Comparison of ENCODE assay signal across 8 mouse cellular contexts in the genomic region with DNA sequence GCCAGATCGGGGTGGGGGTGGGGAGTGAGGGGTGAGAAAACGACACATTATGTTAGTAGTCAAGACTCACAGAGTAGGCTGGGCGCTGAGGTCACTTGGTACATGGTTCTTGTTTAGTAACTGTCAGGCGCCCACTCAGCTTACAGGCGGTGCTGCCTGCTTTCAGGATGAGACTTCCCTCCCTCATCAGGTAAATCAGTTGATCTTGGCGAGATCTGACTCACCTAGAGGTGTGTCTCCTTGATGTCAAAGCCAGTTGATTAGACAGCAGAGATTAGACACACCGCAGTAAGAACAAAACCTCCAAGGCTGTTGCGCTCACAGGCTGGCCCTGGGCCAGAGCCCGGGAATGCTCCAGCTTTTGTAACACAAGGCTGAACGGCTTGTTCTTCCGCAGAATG. TPM values are rescaled to one million over a fixed set of nuclear protein-coding genes. Genes with fewer than 3 reads are reported as not detected.
DNase-seq lines count a peak whose midpoint lies in the region; ATAC-seq and TF ChIP-seq lines count a peak whose summit lies in the region.

No protein-coding gene starts in this region.

- H3K27me3 ChIP-seq in forebrain, embryonic 15.5 days = no peaks in the 10 kb centered on the region

- no peak overlapping the region for H3K27ac ChIP-seq in forebrain, embryonic 15.5 days (replicated peaks)

- DNase-seq in kidney, adult 18-20 months = peak; percentile 33
- no peak for DNase-seq in kidney, adult 11 months
- DNase-seq in adipocyte (ENCODE audit: low spot score) = peak; percentile 61
- DNase-seq in heart, postnatal 36 days = peak; percentile 70 to 71
- peak; percentile 45 for DNase-seq in lung, adult 2 months
- peak; percentile 80 for DNase-seq in testis, postnatal 10 days (ENCODE audit: low spot score)
- DNase-seq in left cerebral cortex, adult 9 months (ENCODE audit: low spot score in 2 of 2) = no peak

- peak; percentile 72 for ATAC-seq in forebrain, embryonic 15.5 days (replicated peaks)

- peaks cover 8% of the 10 kb centered on the region for H3K4me1 ChIP-seq in forebrain, embryonic 15.5 days
- H3K4me1 ChIP-seq in lung, adult 2 months (ENCODE audit: control insufficient read depth, insufficient read depth, low read length) = peaks cover 2% of the 10 kb centered on the region; the same call in 1 of the 2 replicates

- intact Hi-C loops in heart, postnatal 36 days (cut with DNase I) = no loop called here

- no peaks in the 10 kb centered on the region for H3K36me3 ChIP-seq in forebrain, embryonic 15.5 days

- peak overlapping the region; percentile 17; the same call in 1 of the 2 replicates for H3K4me2 ChIP-seq in forebrain, embryonic 15.5 days (replicated peaks)

- H3K9me3 ChIP-seq in forebrain, embryonic 15.5 days = no peaks in the 10 kb centered on the region

- H3K9ac ChIP-seq in forebrain, embryonic 15.5 days (replicated peaks) = no peak overlapping the region

- no peak overlapping the region for H3K4me3 ChIP-seq in forebrain, embryonic 15.5 days
- H3K4me3 ChIP-seq in lung, adult 2 months (replicated peaks; ENCODE audit: extremely low read depth, low read depth, low read length) = no peak overlapping the region

- TF ChIP-seq CTCF in lung, adult 2 months (IDR thresholded peaks at IDR 0.05; ENCODE audit: insufficient read depth, low read length) = no peak

- WGBS in forebrain, embryonic 15.5 days = 25% methylated on average over 11 of the region's 11 CpGs
- WGBS in lung, adult 2 months = 34% methylated on average over 11 of the region's 11 CpGs

- TF ChIP-seq POLR2A in lung, adult 2 months (IDR thresholded peaks at IDR 0.05; ENCODE audit: borderline replicate concordance, extremely low read depth, low read depth, low read length) = no peak

RNA-seq across cellular contexts. Expression of gene Ifrd1, which starts 4.5 kb away (rescaled TPM):
- 165 and 181 TPM in 2 replicates for polyA plus RNA-seq in forebrain, embryonic 15.5 days (2015; fragmentation: Nextera tagmentation; extraction: Ambion mirVana)
- 10 to 100 TPM; 87.2 to 89.6 TPM for total RNA-seq in heart, postnatal 36 days (2021)
- 25.9 and 36.2 TPM in 2 replicates for polyA plus RNA-seq in lung, adult 2 months (2012; rRNA removed)

RNA-seq across cellular contexts. Expression of gene Lsmem1, which starts 44.5 kb away (rescaled TPM):
- polyA plus RNA-seq in forebrain, embryonic 15.5 days (2015; fragmentation: Nextera tagmentation; extraction: Ambion mirVana) = not detected in 2 replicates
- total RNA-seq in heart, postnatal 36 days (2021) = 10 to 100 TPM; 40.4 to 47.6 TPM
- polyA plus RNA-seq in lung, adult 2 months (2012; rRNA removed) = 0.18 and 0.53 TPM in 2 replicates

Comparison
In these comparisons a context has a peak if more than half of its experiments do, and no peak if none do; other contexts are left out.
1. DNase-seq: peak in kidney, adult 18-20 months (single experiment), adipocyte (single experiment), heart, postnatal 36 days (2 of 2), lung, adult 2 months (single experiment) and testis, postnatal 10 days (single experiment); none in kidney, adult 11 months (single experiment) and left cerebral cortex, adult 9 months (0 of 2).